Mouse (Mus musculus) kidney, postnatal 0 days (tissue): ENCODE results near the gene Mrps6. TPM values are rescaled to one million over a fixed set of nuclear protein-coding genes. Genes with fewer than 3 reads are reported as not detected.
A peak's percentile ranks its signal among the peaks of the same experiment; 100 is the strongest.

Source experiments
- ATAC-seq: fragments of 200-750 bp; cut with Nextera tagmentation; replicated peaks from 2 replicates; pipeline ENCODE4 v1.8.0; 2017; ENCODE audit warnings: low read depth, moderate number of reproducible peaks, moderate TSS enrichment, moderate library complexity; ENCODE audit not compliant: low FRiP score
- DNase-seq: peaks from one replicate; pipeline ENCODE4 v3.0.0-alpha.2; 2016; ENCODE audit warnings: low spot score
- H3K27ac ChIP-seq: fragments of 300-500 bp; sonication (generic); 2 replicates; pipeline ENCODE4 v1.5.1; 2014; ENCODE audit warnings: mild to moderate bottlenecking
- H3K27me3 ChIP-seq: fragments of 300-500 bp; sonication (generic); 2 replicates; pipeline ENCODE4 v1.6.1; 2014; ENCODE audit warnings: low read length, mixed read lengths; ENCODE audit not compliant: insufficient read depth
- H3K36me3 ChIP-seq: fragments of 300-500 bp; sonication (generic); 2 replicates; pipeline ENCODE4 v1.6.1; 2014; ENCODE audit warnings: low read length, mixed read lengths; ENCODE audit not compliant: insufficient read depth
- H3K4me1 ChIP-seq: fragments of 300-500 bp; sonication (generic); replicated peaks from 2 replicates; pipeline ENCODE4 v1.6.1; 2014; ENCODE audit warnings: antibody characterized with exemption, low read length, mixed read lengths; ENCODE audit not compliant: insufficient read depth
- H3K4me2 ChIP-seq: fragments of 300-500 bp; sonication (generic); 2 replicates; pipeline ENCODE4 v1.6.1; 2014; ENCODE audit warnings: mild to moderate bottlenecking, low read length, moderate library complexity, mixed read lengths
- H3K4me3 ChIP-seq: fragments of 300-500 bp; sonication (generic); replicated peaks from 2 replicates; pipeline ENCODE4 v1.5.1; 2014; ENCODE audit warnings: low read depth, low read length
- H3K9ac ChIP-seq: fragments of 300-500 bp; sonication (generic); 2 replicates; pipeline ENCODE4 v1.6.1; 2014; ENCODE audit warnings: low read depth, low read length
- H3K9me3 ChIP-seq: fragments of 300-500 bp; sonication (generic); replicated peaks from 2 replicates; pipeline ENCODE4 v1.6.1; 2016; ENCODE audit warnings: low read length, inconsistent platforms, mixed read lengths
- CTCF ChIP-seq: IDR thresholded peaks from 2 replicates; pipeline ENCODE4 v1.5.1; 2016; ENCODE audit warnings: antibody characterized with exemption, low read depth, mild to moderate bottlenecking, moderate library complexity
- WGBS: fragments of 180-500 bp; shearing (Covaris S2); extraction: QIAGEN DNeasy Blood & Tissue Kit; methylation state at CpG from one replicate; pipeline ENCODE4 v1.1.7; 2014; 5-methylcytosine and 5-hydroxymethylcytosine counted together
- polyA plus RNA-seq: library from polyadenylated mRNA; unstranded; fragments of >200 nt; fragmentation: Nextera tagmentation; extraction: Ambion mirVana; gene quantifications from 2 replicates; pipeline ENCODE4 v1.2.1, GENCODE M21; 2015

Mrps6 gene
- polyA plus RNA-seq, 1 experiment from 2014 or later: 387 TPM

DNA sequence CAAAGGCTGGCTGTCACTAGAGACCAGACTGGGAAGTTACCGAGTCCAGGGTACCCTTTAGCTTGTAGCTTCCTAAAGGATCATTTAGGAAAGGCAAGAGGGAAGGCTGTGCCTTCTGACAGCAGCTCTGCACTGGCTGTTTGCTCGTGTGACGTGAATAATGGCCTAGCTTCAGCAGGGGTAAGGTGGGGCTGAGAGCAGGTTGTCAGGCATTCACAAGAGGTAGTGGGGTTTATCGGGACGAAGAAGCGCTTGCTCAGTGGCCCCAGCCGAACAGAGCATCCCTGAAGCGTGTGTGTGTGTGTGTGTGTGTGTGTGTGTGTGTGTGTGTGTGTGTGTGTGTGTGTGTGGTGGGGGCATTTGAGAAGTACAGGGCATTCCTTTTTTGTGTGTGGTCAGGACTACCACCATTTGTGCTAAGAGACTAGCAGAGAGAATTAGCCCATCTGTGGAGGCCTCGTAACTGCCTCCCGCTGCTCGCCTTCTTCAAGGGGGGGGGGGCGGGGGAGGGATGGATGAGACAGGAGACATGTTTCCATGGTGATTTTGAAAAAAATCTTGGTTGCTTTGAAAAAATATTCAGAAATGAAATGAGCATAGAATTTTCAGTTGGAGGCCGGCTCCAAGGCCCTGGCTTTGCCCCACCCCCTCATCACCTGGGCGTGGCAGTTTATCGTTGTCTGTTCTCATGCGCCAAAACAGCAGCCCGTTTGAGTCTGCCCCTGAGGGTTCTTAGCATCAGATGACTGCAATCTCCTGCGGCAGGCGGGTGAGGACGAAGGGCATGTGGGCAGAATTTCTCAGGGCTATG is 57.7 kb downstream of the Mrps6 start:
- TF ChIP-seq CTCF: no peak
- Histone ChIP-seq H3K9ac (no peak overlapping the region), H3K36me3 (peaks cover 11% of the 10 kb centered on the region; the same call in 1 of the 2 replicates), H3K4me2 (peak overlapping the region; percentile 23; the same call in 1 of the 2 replicates), H3K27me3 (no peaks in the 10 kb centered on the region), H3K4me1 (no peaks in the 10 kb centered on the region), H3K9me3 (no peaks in the 10 kb centered on the region), H3K27ac (no peak overlapping the region), H3K4me3 (no peak overlapping the region)
- ATAC-seq (peak; percentile 19; the same call in 1 of the 2 replicates), DNase-seq (peak; percentile 41)
- WGBS: 34% methylated on average over 20 of the region's 20 CpGs

DNA sequence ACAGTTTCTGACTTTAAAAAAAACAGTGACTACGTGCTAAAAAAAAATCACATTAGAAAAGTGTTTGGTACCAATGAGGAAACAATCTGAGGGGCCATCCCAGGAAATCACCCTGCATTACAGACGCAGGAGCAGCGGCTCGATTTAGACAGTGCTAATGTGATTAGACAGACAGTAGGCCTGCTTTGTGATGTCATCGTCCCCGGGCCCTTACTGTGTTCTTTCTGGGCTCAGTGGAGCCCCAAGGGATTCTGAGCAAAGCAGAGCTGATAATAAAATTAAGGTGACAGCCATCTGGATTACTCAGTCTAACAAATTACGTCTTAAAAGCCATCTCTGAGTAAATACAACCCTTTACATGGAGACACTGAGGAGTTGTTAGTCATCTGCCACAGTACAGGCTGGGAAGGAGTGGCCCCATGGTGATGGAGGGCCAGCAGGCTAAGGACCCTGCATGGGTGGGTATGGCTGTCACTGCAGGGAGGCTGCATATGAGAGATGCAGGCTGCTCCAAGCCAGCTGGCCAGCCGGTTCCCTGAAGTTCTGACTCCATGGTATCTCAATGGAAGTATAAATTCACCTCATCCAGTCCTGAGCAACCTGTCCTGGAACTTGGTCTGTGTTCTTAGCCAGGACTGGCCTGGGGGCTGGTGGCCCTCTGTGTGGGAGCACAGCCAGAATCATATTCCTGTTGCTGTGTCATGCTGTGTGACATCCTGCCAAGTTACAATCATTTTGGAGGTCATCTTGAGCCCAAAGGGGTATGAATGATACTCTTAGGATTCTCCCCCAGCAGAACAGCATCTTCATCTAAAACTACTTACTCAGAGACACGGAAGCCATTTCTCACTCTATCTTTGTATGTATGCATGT is 59.5 kb downstream of the Mrps6 start:
- Histone ChIP-seq H3K4me2 (no peak overlapping the region), H3K27ac (no peak overlapping the region)
- no peak for ATAC-seq

DNA sequence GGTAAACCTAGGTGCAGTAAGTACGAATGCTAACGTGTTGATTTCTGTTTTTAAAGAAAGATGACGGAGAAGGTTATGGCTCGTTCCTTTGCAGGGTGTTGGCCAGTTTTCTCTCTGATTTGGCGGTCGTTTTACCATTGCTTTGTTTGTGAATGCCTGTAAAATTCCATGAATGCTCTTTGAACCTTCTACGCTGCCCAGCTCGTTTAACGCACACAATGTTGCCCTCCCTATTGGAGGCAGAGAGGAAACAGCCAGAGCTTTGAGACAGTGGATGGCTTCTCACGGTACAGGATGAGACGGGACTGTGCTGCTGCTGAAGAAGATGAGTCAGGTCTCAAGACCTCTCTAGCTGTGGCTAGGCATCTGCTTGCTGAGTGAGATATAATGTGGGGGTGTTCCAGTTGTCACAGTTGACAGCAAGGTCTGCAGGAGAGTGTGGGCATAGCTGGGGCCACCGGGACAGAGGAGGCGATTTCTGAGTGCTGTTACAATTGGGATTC is 61.0 kb downstream of the Mrps6 start:
- H3K27ac ChIP-seq: no peak overlapping the region
- H3K36me3 ChIP-seq: no peaks in the 10 kb centered on the region
- H3K9ac ChIP-seq: no peak overlapping the region
- TF ChIP-seq CTCF: no peak
- WGBS: 44% methylated on average over 13 of the region's 13 CpGs
- H3K4me1 ChIP-seq: no peaks in the 10 kb centered on the region
- H3K27me3 ChIP-seq: no peaks in the 10 kb centered on the region
- DNase-seq (peak; percentile 43), ATAC-seq (no peak)
- H3K4me3 ChIP-seq: no peak overlapping the region
- no peak overlapping the region for H3K4me2 ChIP-seq
- no peaks in the 10 kb centered on the region for H3K9me3 ChIP-seq

More for the DNA sequence above, 59.5 kb downstream of the Mrps6 start:
- DNase-seq: no peak
- Histone ChIP-seq H3K9ac (no peak overlapping the region), H3K9me3 (no peaks in the 10 kb centered on the region), H3K4me1 (no peaks in the 10 kb centered on the region), H3K4me3 (no peak overlapping the region), H3K36me3 (peaks cover 4% of the 10 kb centered on the region; the same call in 1 of the 2 replicates), H3K27me3 (no peaks in the 10 kb centered on the region)
- TF ChIP-seq CTCF: no peak
- 72% methylated on average over 9 of the region's 9 CpGs for WGBS

DNA sequence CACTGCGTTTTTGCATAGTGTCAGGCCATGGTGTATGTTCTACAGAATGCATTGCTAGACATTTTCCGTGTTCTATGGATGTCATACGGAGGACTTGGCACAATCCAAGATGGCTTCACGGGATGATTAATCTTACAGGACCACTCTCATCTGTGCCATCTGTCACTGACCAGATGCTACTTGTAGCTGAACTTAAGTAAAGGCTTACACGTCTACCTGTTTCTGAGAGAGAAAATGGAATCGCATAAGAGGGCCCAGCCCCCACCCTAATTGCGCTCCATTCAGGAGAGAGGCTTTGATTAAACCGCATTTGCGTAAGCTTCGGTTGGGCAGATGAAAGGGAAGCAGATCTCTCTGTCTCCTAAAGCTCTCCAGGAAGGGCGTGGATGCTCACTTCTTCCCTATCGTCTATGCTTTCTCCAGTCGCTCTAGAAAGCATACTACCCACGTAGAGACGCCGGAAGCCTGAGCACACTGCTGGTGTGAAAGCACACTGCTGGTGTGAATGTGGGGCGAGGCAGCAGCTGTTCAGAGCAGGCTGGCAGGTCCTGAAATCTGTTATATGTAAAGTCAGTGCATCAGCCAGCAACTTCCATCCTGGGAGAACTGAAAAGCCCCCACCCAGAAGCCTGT is 62.9 kb downstream of the Mrps6 start:
- 74% methylated on average over 17 of the region's 17 CpGs for WGBS
- H3K9me3 ChIP-seq: no peaks in the 10 kb centered on the region
- no peaks in the 10 kb centered on the region for H3K36me3 ChIP-seq
- no peak for DNase-seq
- H3K9ac ChIP-seq: no peak overlapping the region
- no peak overlapping the region for H3K4me3 ChIP-seq
- H3K4me2 ChIP-seq: no peak overlapping the region
- no peak overlapping the region for H3K27ac ChIP-seq
- TF ChIP-seq CTCF: no peak
- ATAC-seq: no peak
- H3K27me3 ChIP-seq: no peaks in the 10 kb centered on the region
- no peaks in the 10 kb centered on the region for H3K4me1 ChIP-seq

DNA sequence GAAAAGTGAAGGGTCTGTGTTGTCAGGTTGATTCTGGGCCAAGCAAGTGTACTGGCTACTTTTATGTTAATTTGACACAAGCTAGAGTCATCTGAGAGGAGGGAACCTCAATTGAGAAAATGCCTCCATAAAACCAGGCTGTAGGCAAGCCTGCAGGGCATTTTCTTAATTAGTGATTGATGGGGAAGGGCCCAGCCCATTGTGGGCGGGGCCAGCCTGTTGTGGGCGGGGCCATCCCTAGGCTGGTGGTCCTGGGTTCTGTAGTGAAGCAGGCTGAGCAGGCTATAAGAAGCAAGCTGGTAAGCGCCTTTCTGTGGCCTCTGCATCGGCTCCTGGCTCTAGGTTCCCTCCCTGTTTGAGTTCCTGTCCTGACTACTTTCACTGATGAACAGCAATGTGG is 69.2 kb downstream of the Mrps6 start:
- TF ChIP-seq CTCF: no peak
- H3K27ac ChIP-seq: no peak overlapping the region
- H3K9me3 ChIP-seq: no peaks in the 10 kb centered on the region
- no peaks in the 10 kb centered on the region for H3K36me3 ChIP-seq
- H3K9ac ChIP-seq: no peak overlapping the region
- 48% methylated on average over 4 of the region's 4 CpGs for WGBS
- no peak overlapping the region for H3K4me3 ChIP-seq
- no peaks in the 10 kb centered on the region for H3K27me3 ChIP-seq
- DNase-seq (no peak), ATAC-seq (no peak)
- no peaks in the 10 kb centered on the region for H3K4me1 ChIP-seq
- no peak overlapping the region for H3K4me2 ChIP-seq

DNA sequence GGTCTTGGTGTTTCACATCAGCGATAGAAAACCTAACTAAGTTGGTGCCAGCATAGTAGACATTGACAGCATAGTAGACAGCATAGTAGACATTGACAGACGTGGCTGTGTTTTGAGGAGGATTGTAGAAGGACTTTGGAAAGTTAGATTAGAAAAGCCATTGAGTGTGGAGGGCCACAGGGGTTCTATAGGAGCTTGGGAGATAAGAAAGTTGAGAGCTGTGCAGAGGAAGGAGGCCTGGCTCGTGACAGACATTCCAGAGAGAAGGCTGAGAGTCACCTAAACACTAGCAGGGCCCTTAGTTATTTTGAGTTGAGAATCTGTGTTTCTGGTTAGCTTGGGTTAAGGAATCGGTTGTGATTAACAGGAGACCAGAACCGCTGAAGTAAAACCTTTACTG is 69.6 kb downstream of the Mrps6 start:
- H3K9me3 ChIP-seq: no peaks in the 10 kb centered on the region
- TF ChIP-seq CTCF: no peak
- H3K9ac ChIP-seq: no peak overlapping the region
- no peaks in the 10 kb centered on the region for H3K36me3 ChIP-seq
- no peak overlapping the region for H3K27ac ChIP-seq
- no peak overlapping the region for H3K4me3 ChIP-seq
- no peak overlapping the region for H3K4me2 ChIP-seq
- WGBS: 86% methylated on average over 5 of the region's 5 CpGs
- DNase-seq: no peak
- no peaks in the 10 kb centered on the region for H3K27me3 ChIP-seq
- no peaks in the 10 kb centered on the region for H3K4me1 ChIP-seq
- no peak for ATAC-seq
